Mouse (Mus musculus) lung, adult 2 months (tissue): Measurements from ENCODE around the gene Olfr1404. TPM values are rescaled to one million over a fixed set of nuclear protein-coding genes. Genes with fewer than 3 reads are reported as not detected.
"Not testable (repeated sequence)": the region's sequence is repeated elsewhere in the genome, so short reads cannot be mapped to it uniquely, and the experiment has no call there.

Experiments used
- DNase-seq: peaks from one replicate; pipeline ENCODE4 v3.0.0; 2022
- H3K4me1 ChIP-seq: fragments of 200-500 bp; 2 replicates; pipeline ENCODE4 v1.6.1; 2011; ENCODE audit warnings: low read length; ENCODE audit not compliant: control insufficient read depth, insufficient read depth
- H3K4me3 ChIP-seq: fragments of 200-500 bp; replicated peaks from 2 replicates; pipeline ENCODE3; 2011; ENCODE audit warnings: low read depth, mild to moderate bottlenecking, control low read depth, low read length; ENCODE audit errors: extremely low read depth
- CTCF ChIP-seq: fragments of 200-500 bp; IDR thresholded peaks from 2 replicates; pipeline ENCODE4 v1.5.1; 2011; ENCODE audit warnings: mild to moderate bottlenecking, low read length, control low read depth; ENCODE audit not compliant: insufficient read depth
- POLR2A ChIP-seq: fragments of 200-500 bp; IDR thresholded peaks from 2 replicates; pipeline ENCODE4 v1.6.1; 2011; ENCODE audit warnings: low read depth, mild to moderate bottlenecking, control low read depth, low read length, borderline replicate concordance; ENCODE audit errors: extremely low read depth
- WGBS: fragments of 180-500 bp; shearing (Covaris S2); methylation state at CpG from one replicate; pipeline ENCODE4 v1.1.7; 2018; 5-methylcytosine and 5-hydroxymethylcytosine counted together
- polyA plus RNA-seq: library from polyadenylated mRNA; depleted of rRNA; stranded (reverse); fragments of >200 nt; gene quantifications from 2 replicates; pipeline ENCODE4 v1.2.3, GENCODE M21; 2012; rRNA removed

Gene Olfr1404
- polyA plus RNA-seq = not detected in 2 replicates

DNA sequence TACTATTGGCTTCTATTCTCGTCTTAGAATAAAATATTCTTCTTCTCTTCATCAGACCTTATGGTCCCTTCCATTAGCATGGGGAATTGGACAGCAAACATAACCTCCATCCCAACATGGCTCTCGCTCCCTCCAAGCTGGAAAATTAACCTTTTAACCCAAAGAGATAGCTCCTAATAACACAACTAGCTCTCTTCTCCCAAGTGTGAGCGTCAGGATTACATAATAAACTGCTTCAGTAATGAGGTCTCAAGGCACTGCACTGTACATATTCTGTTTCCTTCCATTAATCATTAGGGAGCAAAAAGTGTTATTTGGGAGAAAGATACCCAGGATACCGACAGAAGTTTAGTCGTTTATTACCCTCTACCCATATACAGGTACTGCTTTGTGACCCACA is at the start of gene Olfr1404:
Olfr1404 (plus strand) TSS at position 301 of the 400 bp plus-strand sequence.
- Histone ChIP-seq H3K4me1 (no peaks in the 10 kb centered on the region), H3K4me3 (no peak within 1 kb of the TSS)
- no peak for DNase-seq
- TF ChIP-seq CTCF (no peak), POLR2A (no peak)
- WGBS = 60% methylated on average over 5 of the region's 5 CpGs

- TF ChIP-seq POLR2A (no peak), CTCF (no peak)
- H3K4me3 ChIP-seq = no peak overlapping the region
- H3K4me1 ChIP-seq = no peaks in the 10 kb centered on the region
- DNase-seq = no peak
Observed at GRCm38 (mm10) chr1:173174154-173174842, 37.9 kb upstream of the Olfr1404 start.

DNA sequence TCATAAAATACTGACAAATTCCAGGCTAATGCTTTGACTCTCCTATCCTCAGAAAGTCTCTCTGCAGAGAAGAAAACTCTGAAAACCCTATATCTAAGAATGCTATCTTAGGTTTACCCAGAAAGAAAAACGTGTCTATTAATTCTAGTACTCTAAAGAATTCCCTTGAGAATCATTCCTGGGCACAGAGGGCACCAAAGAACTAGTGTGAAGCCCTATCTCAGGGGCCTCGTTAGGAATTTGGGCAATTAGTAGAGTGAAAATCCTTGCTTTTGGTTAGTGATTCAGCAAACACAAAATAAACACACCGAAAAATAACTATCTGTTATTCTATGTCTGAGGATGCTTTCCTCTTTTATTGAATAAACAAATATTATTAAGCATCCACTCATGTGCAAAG is 21.7 kb upstream of the Olfr1404 start, which contains the start of gene Olfr1406:
Olfr1406 (minus strand) TSS at position 101 of the 400 bp plus-strand sequence.
- Histone ChIP-seq H3K4me3 (no peak within 1 kb of the TSS), H3K4me1 (no peaks in the 10 kb centered on the region)
- TF ChIP-seq CTCF = no peak
- no peak for TF ChIP-seq POLR2A
- no peak for DNase-seq
- 54% methylated on average over 3 of the region's 3 CpGs for WGBS

DNA sequence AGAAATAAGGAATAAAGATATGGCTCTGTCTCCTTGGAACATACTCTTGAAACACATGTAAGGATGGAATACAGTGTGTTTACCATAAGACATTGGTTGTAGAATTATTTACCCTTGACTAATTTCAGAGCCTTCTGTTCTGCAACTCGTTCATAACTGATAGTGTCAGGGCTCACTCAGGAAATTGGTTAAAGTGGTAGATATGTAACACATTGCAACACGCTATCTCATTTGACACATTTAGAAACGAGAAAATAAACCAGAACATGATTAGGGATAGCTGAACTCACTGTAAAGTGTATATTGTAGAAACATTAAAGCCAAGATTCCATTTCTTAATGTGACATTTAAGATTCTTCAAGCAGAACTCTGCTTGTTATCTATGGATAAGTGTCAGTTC is 20.1 kb upstream of the Olfr1404 start:
- Histone ChIP-seq H3K4me1 (no peaks in the 10 kb centered on the region), H3K4me3 (no peak overlapping the region)
- WGBS = 35% methylated on average over 3 of the region's 3 CpGs
- no peak for DNase-seq
- no peak for TF ChIP-seq POLR2A

- DNase-seq = no peak
- no peak overlapping the region for H3K4me3 ChIP-seq
- no peaks in the 10 kb centered on the region for H3K4me1 ChIP-seq
- 59% methylated on average over 2 of the region's 2 CpGs for WGBS
- no peak for TF ChIP-seq POLR2A
- no peak for TF ChIP-seq CTCF
Observed at GRCm38 (mm10) chr1:173196359-173196758, 15.8 kb upstream of the Olfr1404 start.

DNA sequence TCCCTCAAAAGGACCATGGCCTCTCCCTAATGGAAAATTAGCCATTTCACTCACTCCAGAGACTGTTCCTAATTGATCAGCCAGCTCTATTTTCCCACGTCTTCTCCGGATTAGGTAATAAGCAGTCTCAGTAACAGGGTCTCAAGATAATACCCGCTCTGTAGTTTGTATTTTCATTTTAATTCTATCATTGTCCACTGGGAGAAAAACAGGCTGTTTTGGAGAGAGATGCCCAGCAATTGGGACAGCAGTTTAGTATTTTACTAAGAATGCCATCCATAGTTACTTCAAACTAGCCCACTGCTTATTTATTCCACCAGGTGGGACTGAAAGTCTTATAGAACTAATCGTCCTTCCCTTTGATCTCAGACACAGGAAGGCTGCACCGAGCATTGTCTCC is 14.7 kb upstream of the Olfr1404 start, which contains the start of gene Olfr218:
Olfr218 (plus strand) TSS at position 301 of the 400 bp plus-strand sequence.
- no peak for DNase-seq
- WGBS = 71% methylated on average over 5 of the region's 5 CpGs
- TF ChIP-seq CTCF (no peak), POLR2A (no peak)
- Histone ChIP-seq H3K4me1 (no peaks in the 10 kb centered on the region), H3K4me3 (no peak within 1 kb of the TSS)

GRCm38 (mm10) chr1:173216481-173216880 is 4.3 kb downstream of the Olfr1404 start:
- Histone ChIP-seq H3K4me3 (no peak overlapping the region), H3K4me1 (no peaks in the 10 kb centered on the region)
- TF ChIP-seq POLR2A = no peak
- TF ChIP-seq CTCF = no peak
- WGBS = 84% methylated on average over 3 of the region's 3 CpGs
- DNase-seq = no peak

DNA sequence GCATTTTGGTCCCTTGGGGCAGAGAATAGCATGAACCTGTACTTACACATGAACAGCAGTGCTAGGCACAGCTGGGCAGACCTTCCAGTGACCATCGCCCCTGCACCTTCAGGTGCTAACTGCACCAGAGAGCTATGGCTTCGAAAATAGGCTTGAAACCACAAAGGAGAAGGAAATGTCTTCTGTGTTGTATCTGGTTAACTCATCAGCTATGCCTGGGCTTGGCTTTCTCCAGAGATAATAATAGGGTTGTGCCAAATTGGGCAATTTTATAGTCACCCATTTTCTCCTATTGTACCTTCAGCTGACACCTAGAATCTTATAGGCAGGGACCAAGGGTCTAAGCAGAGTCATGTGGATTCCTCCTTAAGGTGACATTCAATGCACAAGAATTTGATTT is 14.9 kb downstream of the Olfr1404 start, which contains the start of gene Fcer1a:
Fcer1a (minus strand) TSS at position 134 of the 400 bp plus-strand sequence.
- DNase-seq = no peak
- TF ChIP-seq CTCF = no peak
- no peak for TF ChIP-seq POLR2A
- H3K4me1 ChIP-seq = no peaks in the 10 kb centered on the region
- no peak within 1 kb of the TSS for H3K4me3 ChIP-seq
- WGBS = 59% methylated on average over 2 of the region's 2 CpGs

- WGBS = 64% methylated on average over 1 of the region's 1 CpGs
- H3K4me1 ChIP-seq, DNase-seq, H3K4me3 ChIP-seq: not testable (repeated sequence)
Observed at GRCm38 (mm10) chr1:173237004-173237403, 24.8 kb downstream of the Olfr1404 start.

- no peak for DNase-seq
- 85% methylated on average over 3 of the region's 3 CpGs for WGBS
- Histone ChIP-seq H3K4me1 (no peaks in the 10 kb centered on the region), H3K4me3 (no peak overlapping the region)
- TF ChIP-seq POLR2A = no peak
- TF ChIP-seq CTCF = no peak
Observed at GRCm38 (mm10) chr1:173249888-173250287, 37.7 kb downstream of the Olfr1404 start.

GRCm38 (mm10) chr1:173265701-173266100 is 53.5 kb downstream of the Olfr1404 start, which contains the start of gene Olfr418:
Olfr418 (plus strand) TSS chr1:173266001.
- H3K4me3 ChIP-seq = no peak within 1 kb of the TSS
- TF ChIP-seq POLR2A (no peak), CTCF (no peak)
- DNase-seq = no peak
- no peaks in the 10 kb centered on the region for H3K4me1 ChIP-seq

Other genes with a start within 250 kb of the Olfr1404 start
- not detected in 2 replicates for gene Olfr1408, start 75.0 kb upstream of the Olfr1404 start, polyA plus RNA-seq
- not detected in 2 replicates for gene Olfr1406, start 21.8 kb upstream of the Olfr1404 start, polyA plus RNA-seq
- gene Olfr218, start 14.6 kb upstream of the Olfr1404 start, polyA plus RNA-seq = not detected in 2 replicates
- gene Fcer1a, start 14.8 kb downstream of the Olfr1404 start, polyA plus RNA-seq = 0.11 and 0.36 TPM in 2 replicates
- not detected in 2 replicates for gene Olfr418, start 53.6 kb downstream of the Olfr1404 start, polyA plus RNA-seq
- gene Mptx2, start 65.4 kb downstream of the Olfr1404 start, polyA plus RNA-seq = not detected in 2 replicates
- gene Ackr1, start 121.4 kb downstream of the Olfr1404 start, polyA plus RNA-seq = 2.2 and 2.3 TPM in 2 replicates
- 2.8 and 5.1 TPM in 2 replicates for gene Aim2, start 138.5 kb downstream of the Olfr1404 start, polyA plus RNA-seq
- 1.6 and 3.6 TPM in 2 replicates for gene Cadm3, start 155.3 kb downstream of the Olfr1404 start, polyA plus RNA-seq